Mouse (Mus musculus) forebrain, embryonic 16.5 days (tissue): ENCODE measurements at regions not wholly inside any gene's neighbourhood (a gene's known extent, or its start where the extent isn't known, plus 50 kb on each side); places are given as distances from the start of the nearest gene placed in this dataset.

Experiments
- ATAC-seq: fragments of 200-750 bp; cut with Nextera tagmentation; 2 replicates; pipeline ENCODE4 v1.8.0; 2017; ENCODE audit warnings: mild to moderate bottlenecking, moderate library complexity
- H3K27ac ChIP-seq: fragments of 300-500 bp; sonication (generic); 2 replicates; pipeline ENCODE4 v1.5.1; 2014; ENCODE audit warnings: low read length, control low read depth
- H3K27me3 ChIP-seq: fragments of 300-500 bp; sonication (generic); replicated peaks from 2 replicates; pipeline ENCODE4 v1.6.1; 2014; ENCODE audit warnings: low read length; ENCODE audit not compliant: control insufficient read depth, insufficient read depth
- H3K36me3 ChIP-seq: fragments of 300-500 bp; sonication (generic); 2 replicates; pipeline ENCODE4 v1.6.1; 2014; ENCODE audit not compliant: control insufficient read depth, insufficient read depth
- H3K4me1 ChIP-seq: fragments of 300-500 bp; sonication (generic); replicated peaks from 2 replicates; pipeline ENCODE4 v1.6.1; 2014; ENCODE audit warnings: low read length; ENCODE audit not compliant: control insufficient read depth, insufficient read depth
- H3K4me2 ChIP-seq: fragments of 300-500 bp; sonication (generic); 2 replicates; pipeline ENCODE4 v1.6.1; 2014; ENCODE audit warnings: mild to moderate bottlenecking, low read length, control low read depth
- H3K4me3 ChIP-seq: fragments of 300-500 bp; sonication (generic); replicated peaks from 2 replicates; pipeline ENCODE4 v1.5.1; 2014; ENCODE audit warnings: mild to moderate bottlenecking, low read length, control low read depth
- H3K9ac ChIP-seq: fragments of 300-500 bp; sonication (generic); replicated peaks from 2 replicates; pipeline ENCODE4 v1.6.1; 2014; ENCODE audit warnings: low read depth, low read length, control low read depth
- H3K9me3 ChIP-seq: fragments of 300-500 bp; sonication (generic); 2 replicates; pipeline ENCODE4 v1.6.1; 2016; ENCODE audit warnings: low read length; ENCODE audit not compliant: control insufficient read depth
- WGBS: fragments of 180-500 bp; shearing (Covaris S2); extraction: QIAGEN DNeasy Blood & Tissue Kit; methylation state at CpG from one replicate; pipeline ENCODE4 v1.1.7; 2014; 5-methylcytosine and 5-hydroxymethylcytosine counted together

DNA sequence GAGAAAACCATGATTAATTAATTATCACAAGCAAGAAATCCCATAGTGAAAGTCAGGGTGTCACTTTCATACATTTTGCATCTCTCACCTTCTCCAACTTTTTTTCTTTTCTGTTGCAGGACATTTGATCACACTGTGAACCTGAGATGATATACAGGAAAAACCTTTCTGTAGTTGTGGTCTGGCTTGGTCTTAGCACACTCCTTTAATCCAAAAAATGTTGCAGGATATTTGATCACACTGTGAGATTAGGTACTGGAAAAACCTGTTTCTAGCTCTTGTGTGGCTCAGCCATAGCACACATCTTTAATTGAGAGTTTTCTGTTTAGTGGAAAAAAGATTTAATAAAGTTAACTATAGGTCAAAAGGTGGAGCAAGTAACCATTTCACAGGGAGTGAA is 645.6 kb upstream of the Zfp804a start:
- H3K4me2 ChIP-seq = no peak overlapping the region
- H3K27me3 ChIP-seq = no peaks in the 10 kb centered on the region
- no peak overlapping the region for H3K4me3 ChIP-seq
- H3K9me3 ChIP-seq = no peaks in the 10 kb centered on the region
- ATAC-seq = no peak
- no peaks in the 10 kb centered on the region for H3K36me3 ChIP-seq
- no peak overlapping the region for H3K9ac ChIP-seq
- H3K4me1 ChIP-seq = no peaks in the 10 kb centered on the region
- no peak overlapping the region for H3K27ac ChIP-seq

DNA sequence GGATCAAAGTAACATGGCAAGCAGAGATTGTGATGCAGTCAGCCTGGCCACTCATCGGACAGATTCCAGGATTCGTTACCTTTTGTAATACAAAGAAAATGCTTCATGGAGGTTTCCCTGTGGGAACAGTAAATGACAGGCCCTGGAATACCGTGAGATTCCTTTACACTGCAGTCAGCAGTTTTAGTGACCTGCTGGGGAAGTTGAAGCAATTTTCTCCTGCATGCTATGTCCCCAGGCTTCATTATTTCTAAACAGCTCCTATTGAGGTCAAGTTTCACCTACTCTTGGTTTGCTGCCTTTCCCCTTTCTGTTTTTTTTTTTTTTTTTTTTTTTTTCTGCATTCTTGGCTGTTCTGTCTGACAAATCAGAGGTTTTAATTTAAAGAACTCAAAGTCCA is 641.3 kb upstream of the Zfp804a start:
- H3K9me3 ChIP-seq = no peaks in the 10 kb centered on the region
- no peak overlapping the region for H3K4me2 ChIP-seq
- H3K4me1 ChIP-seq = no peaks in the 10 kb centered on the region
- H3K27ac ChIP-seq = no peak overlapping the region
- no peaks in the 10 kb centered on the region for H3K36me3 ChIP-seq
- H3K27me3 ChIP-seq = no peaks in the 10 kb centered on the region
- WGBS = 52% methylated on average over 3 of the region's 3 CpGs
- no peak overlapping the region for H3K9ac ChIP-seq
- no peak for ATAC-seq
- no peak overlapping the region for H3K4me3 ChIP-seq

DNA sequence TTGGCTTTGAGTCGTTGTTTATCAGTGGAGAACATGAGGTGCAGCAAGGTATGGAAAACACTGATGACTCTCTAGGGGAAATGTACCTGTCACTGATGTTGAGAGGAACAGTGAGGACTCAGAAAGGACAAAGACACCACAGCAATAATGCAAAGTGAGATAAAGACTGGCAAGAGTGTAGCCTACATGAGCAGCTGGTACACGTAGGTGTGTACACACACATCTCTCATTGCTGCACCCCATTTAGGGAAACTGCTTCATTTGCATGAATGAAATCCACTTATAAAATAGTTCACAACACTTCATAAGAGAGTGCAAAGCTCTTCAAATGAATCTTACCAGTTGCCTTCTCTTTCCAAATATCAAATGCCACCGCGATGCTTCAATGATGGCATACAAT is 621.6 kb upstream of the Zfp804a start:
- H3K36me3 ChIP-seq = no peaks in the 10 kb centered on the region
- 90% methylated on average over 4 of the region's 4 CpGs for WGBS
- ATAC-seq = no peak
- no peak overlapping the region for H3K27ac ChIP-seq
- no peaks in the 10 kb centered on the region for H3K27me3 ChIP-seq
- no peaks in the 10 kb centered on the region for H3K4me1 ChIP-seq
- H3K4me3 ChIP-seq = no peak overlapping the region
- no peak overlapping the region for H3K4me2 ChIP-seq
- H3K9ac ChIP-seq = no peak overlapping the region
- H3K9me3 ChIP-seq = no peaks in the 10 kb centered on the region

DNA sequence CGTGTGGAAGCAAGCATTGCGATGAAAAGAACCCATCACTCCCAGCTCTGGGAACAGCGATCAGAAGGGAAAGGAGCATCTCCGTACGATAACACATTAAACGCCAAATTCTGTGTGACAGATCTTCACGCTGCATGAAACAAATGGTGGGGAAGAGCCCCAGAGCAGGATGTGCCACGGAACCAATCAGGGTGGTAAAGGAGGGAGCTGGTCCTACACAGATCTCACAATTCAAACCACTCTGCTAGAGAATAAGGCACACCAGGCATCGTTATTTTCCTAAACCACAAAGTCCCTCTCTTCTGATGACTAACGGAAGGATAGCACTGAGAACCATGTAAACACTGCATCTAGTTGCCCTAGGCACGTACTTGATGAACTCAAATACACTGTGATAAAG is 613.9 kb upstream of the Zfp804a start:
- no peaks in the 10 kb centered on the region for H3K36me3 ChIP-seq
- H3K27ac ChIP-seq = no peak overlapping the region
- H3K27me3 ChIP-seq = no peaks in the 10 kb centered on the region
- no peak overlapping the region for H3K9ac ChIP-seq
- H3K4me2 ChIP-seq = no peak overlapping the region
- no peak overlapping the region for H3K4me3 ChIP-seq
- no peaks in the 10 kb centered on the region for H3K4me1 ChIP-seq
- no peaks in the 10 kb centered on the region for H3K9me3 ChIP-seq
- 76% methylated on average over 11 of the region's 11 CpGs for whole genome bisulfite sequencing
- ATAC-seq = no peak

DNA sequence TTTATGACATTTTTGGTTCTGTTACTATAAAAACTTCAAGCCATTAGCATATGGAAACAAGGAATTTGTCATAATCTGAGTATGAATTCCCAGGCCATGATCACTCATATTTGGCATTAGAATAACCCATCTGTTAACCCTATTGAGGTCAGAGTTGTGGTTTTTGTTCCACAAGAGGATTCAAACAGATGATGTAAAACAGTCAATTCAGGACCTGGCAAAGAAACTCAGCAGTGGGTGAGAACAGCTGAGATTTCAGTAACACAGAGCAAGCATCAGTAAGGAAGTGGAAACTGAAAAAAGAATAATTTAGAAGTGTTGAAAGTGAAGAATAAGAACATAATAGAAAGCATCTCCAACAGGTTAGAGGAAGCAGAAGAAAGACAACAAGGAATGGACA is 612.1 kb upstream of the Zfp804a start:
- H3K4me2 ChIP-seq = no peak overlapping the region
- ATAC-seq = no peak
- no peak overlapping the region for H3K27ac ChIP-seq
- no peak overlapping the region for H3K9ac ChIP-seq
- no peaks in the 10 kb centered on the region for H3K4me1 ChIP-seq
- H3K36me3 ChIP-seq = no peaks in the 10 kb centered on the region
- no peaks in the 10 kb centered on the region for H3K27me3 ChIP-seq
- H3K9me3 ChIP-seq = no peaks in the 10 kb centered on the region
- no peak overlapping the region for H3K4me3 ChIP-seq

DNA sequence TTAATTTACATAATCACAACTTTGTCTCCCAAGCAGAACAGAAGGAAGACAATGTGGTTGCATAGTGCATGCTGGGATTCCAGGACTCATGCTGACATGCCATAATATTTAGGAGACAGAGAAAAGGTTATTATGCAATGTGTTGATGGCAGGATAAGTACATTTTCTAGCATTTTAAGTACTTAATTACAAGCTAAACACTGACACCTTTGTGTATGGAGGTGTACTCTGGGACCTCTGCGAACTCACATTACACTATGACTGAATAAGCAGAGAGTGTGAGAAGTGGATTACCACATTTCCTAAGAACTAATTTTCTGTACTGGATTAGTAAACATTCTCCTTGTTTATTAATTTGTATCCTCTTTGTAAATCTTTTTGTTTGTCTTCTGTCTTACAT is 602.5 kb upstream of the Zfp804a start:
- Histone ChIP-seq H3K27ac (no peak overlapping the region), H3K27me3 (no peaks in the 10 kb centered on the region), H3K4me1 (no peaks in the 10 kb centered on the region), H3K36me3 (no peaks in the 10 kb centered on the region), H3K9ac (no peak overlapping the region), H3K4me2 (no peak overlapping the region), H3K9me3 (no peaks in the 10 kb centered on the region), H3K4me3 (no peak overlapping the region)
- WGBS = 28% methylated on average over 1 of the region's 1 CpGs
- ATAC-seq = peak; percentile 67

DNA sequence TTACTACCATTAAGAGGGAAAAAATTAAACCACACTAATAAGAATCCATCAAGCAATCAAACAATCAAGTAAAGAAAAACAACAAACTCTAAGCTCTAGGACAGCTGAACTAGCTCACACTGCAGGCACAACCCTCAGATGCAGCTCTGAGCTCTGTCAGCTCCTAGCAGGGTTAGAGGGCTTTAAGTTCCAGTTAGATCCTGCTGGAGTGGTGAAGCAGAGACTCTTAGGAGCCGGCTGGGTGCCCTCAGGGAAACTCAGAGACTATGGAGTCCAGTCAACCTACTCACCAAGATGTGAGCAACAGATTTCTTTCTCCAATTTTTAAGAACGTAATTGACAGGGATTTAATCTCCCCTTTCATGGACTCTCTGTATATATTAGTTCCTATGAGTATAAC is 564.2 kb upstream of the Zfp804a start:
- 47% methylated on average over 2 of the region's 2 CpGs for WGBS
- no peak overlapping the region for H3K27ac ChIP-seq
- no peaks in the 10 kb centered on the region for H3K4me1 ChIP-seq
- H3K9ac ChIP-seq = no peak overlapping the region
- no peak overlapping the region for H3K4me2 ChIP-seq
- no peak for ATAC-seq
- no peak overlapping the region for H3K4me3 ChIP-seq
- H3K27me3 ChIP-seq = no peaks in the 10 kb centered on the region
- no peaks in the 10 kb centered on the region for H3K36me3 ChIP-seq
- no peaks in the 10 kb centered on the region for H3K9me3 ChIP-seq

DNA sequence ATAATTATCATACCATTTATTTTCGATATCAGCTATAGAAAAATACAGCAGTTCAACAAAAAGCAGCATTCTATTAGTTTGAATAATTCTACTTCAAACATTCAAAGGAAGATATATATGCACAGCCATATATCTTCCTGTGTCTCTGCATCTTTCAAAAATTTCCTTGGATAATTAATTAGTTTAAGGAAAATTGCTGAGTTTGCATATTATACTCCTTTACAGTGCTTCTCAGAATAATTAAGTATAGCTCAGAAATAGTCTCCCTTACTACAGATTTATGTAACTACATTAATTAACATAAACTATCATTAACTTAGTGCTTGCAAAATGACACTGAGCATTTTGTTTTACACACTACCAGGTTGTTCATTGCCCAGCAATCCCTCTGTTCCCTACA is 546.0 kb upstream of the Zfp804a start:
- 94% methylated on average over 1 of the region's 1 CpGs for WGBS
- ATAC-seq = no peak
- H3K4me3 ChIP-seq = no peak overlapping the region
- no peaks in the 10 kb centered on the region for H3K4me1 ChIP-seq
- H3K27me3 ChIP-seq = no peaks in the 10 kb centered on the region
- H3K4me2 ChIP-seq = no peak overlapping the region
- no peaks in the 10 kb centered on the region for H3K9me3 ChIP-seq
- H3K27ac ChIP-seq = no peak overlapping the region
- no peak overlapping the region for H3K9ac ChIP-seq
- H3K36me3 ChIP-seq = no peaks in the 10 kb centered on the region

DNA sequence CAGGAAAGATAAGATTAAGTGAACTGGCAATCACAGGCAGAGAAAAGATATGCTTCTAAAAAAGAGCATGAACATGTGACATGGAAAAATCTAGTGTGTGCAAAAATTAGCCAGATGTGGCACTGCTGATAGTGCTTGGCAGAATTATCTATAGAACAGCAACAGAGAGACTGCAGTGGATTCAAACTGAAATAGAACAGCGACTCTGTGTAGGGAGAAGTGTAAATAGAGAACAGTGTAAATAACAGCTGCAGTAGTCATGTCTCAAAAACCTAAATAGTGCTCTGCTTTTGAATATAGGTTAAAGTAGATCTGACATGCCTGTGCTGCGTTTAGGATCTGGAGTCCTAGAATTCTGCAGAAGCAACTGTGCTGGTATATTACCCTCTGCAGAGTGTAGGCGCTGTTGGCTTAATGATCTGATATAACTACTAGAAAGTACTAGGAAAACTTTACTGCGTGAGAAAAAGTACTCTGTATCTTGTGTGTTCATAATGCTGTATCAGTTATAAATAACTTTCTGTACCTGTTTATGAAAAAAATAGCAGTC is 539.9 kb upstream of the Zfp804a start:
- Histone ChIP-seq H3K4me2 (no peak overlapping the region), H3K9ac (no peak overlapping the region), H3K4me1 (no peaks in the 10 kb centered on the region), H3K27me3 (no peaks in the 10 kb centered on the region), H3K4me3 (no peak overlapping the region), H3K9me3 (no peaks in the 10 kb centered on the region), H3K36me3 (no peaks in the 10 kb centered on the region), H3K27ac (no peak overlapping the region)
- 92% methylated on average over 4 of the region's 4 CpGs for WGBS
- ATAC-seq = peak; percentile 54; the same call in 1 of the 2 replicates

DNA sequence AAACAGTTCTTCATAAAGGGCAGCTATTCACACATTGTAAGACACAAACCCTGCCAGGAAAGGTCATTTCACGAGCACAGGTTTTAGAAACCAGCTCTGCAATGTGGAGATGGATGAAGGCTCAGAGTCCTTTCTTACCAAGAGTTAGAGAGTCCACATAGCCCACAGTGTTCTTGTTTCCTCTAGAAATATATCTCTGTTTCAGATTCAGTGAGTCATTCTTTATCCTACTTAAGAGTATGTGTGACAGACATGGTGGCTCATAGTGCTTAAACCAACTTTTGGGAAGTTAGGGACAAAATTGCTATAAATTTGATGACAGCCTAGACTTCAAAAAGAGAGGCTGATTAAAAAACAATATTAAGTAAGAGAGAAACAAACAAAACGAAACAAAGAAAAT is 514.9 kb upstream of the Zfp804a start:
- no peaks in the 10 kb centered on the region for H3K4me1 ChIP-seq
- no peak for ATAC-seq
- no peaks in the 10 kb centered on the region for H3K27me3 ChIP-seq
- 78% methylated on average over 2 of the region's 2 CpGs for WGBS
- H3K36me3 ChIP-seq = no peaks in the 10 kb centered on the region
- no peak overlapping the region for H3K9ac ChIP-seq
- no peak overlapping the region for H3K4me2 ChIP-seq
- H3K27ac ChIP-seq = no peak overlapping the region
- no peaks in the 10 kb centered on the region for H3K9me3 ChIP-seq
- H3K4me3 ChIP-seq = no peak overlapping the region
